Mouse (Mus musculus) midbrain, embryonic 11.5 days (tissue): ENCODE measurements around the gene Ttn. TPM values are rescaled to one million over a fixed set of nuclear protein-coding genes. Genes with fewer than 3 reads are reported as not detected.
A peak's percentile ranks its signal among the peaks of the same experiment; 100 is the strongest.

ENCODE experiments used
- ATAC-seq: fragments of 200-750 bp; cut with Nextera tagmentation; 2 replicates; pipeline ENCODE4 v1.8.0; 2017; ENCODE audit warnings: moderate TSS enrichment, moderate library complexity; ENCODE audit not compliant: low FRiP score
- DNase-seq: peaks from one replicate; pipeline ENCODE4 v3.0.0; 2015; ENCODE audit warnings: low spot score; ENCODE audit errors: missing footprints
- H3K27ac ChIP-seq: fragments of 300-500 bp; sonication (generic); 2 replicates; pipeline ENCODE4 v1.5.1; 2014; ENCODE audit warnings: low read depth, low read length
- H3K27me3 ChIP-seq: fragments of 300-500 bp; sonication (generic); 2 replicates; pipeline ENCODE4 v1.6.1; 2014; ENCODE audit warnings: mild to moderate bottlenecking, low read length, moderate library complexity, mixed read lengths; ENCODE audit not compliant: control insufficient read depth, insufficient read depth
- H3K36me3 ChIP-seq: fragments of 300-500 bp; sonication (generic); 2 replicates; pipeline ENCODE4 v1.6.1; 2014; ENCODE audit warnings: mild to moderate bottlenecking, low read length, moderate library complexity, mixed read lengths; ENCODE audit not compliant: control insufficient read depth, insufficient read depth
- H3K4me1 ChIP-seq: fragments of 300-500 bp; sonication (generic); 2 replicates; pipeline ENCODE4 v1.6.1; 2014; ENCODE audit warnings: low read length; ENCODE audit not compliant: control insufficient read depth, insufficient read depth
- H3K4me2 ChIP-seq: fragments of 300-500 bp; sonication (generic); 2 replicates; pipeline ENCODE4 v1.6.1; 2014; ENCODE audit warnings: mild to moderate bottlenecking, moderate library complexity
- H3K4me3 ChIP-seq: fragments of 300-500 bp; sonication (generic); 2 replicates; pipeline ENCODE4 v1.5.1; 2014; ENCODE audit warnings: low read depth, low read length
- H3K9ac ChIP-seq: fragments of 300-500 bp; sonication (generic); 2 replicates; pipeline ENCODE4 v1.6.1; 2014; ENCODE audit warnings: low read length
- H3K9me3 ChIP-seq: fragments of 300-500 bp; sonication (generic); 2 replicates; pipeline ENCODE4 v1.6.1; 2016; ENCODE audit warnings: low read length; ENCODE audit not compliant: control insufficient read depth
- WGBS: fragments of 180-500 bp; shearing (Covaris S2); extraction: QIAGEN DNeasy Blood & Tissue Kit; methylation state at CpG from one replicate; pipeline ENCODE4 v1.1.7; 2014; 5-methylcytosine and 5-hydroxymethylcytosine counted together
- polyA plus RNA-seq: library from polyadenylated mRNA; unstranded; fragments of >200 nt; fragmentation: Nextera tagmentation; extraction: Ambion mirVana; gene quantifications from 2 replicates; pipeline ENCODE4 v1.2.1, GENCODE M21; 2014

Ttn gene
- polyA plus RNA-seq, 1 experiment from 2014 or later: 0.04 TPM

- 96% methylated on average over 4 of the region's 4 CpGs for WGBS
- ATAC-seq: no peak
Observed at GRCm38 (mm10) chr2:76987317-76987716, 5.0 kb upstream of the Ttn start.

GRCm38 (mm10) chr2:76984384-76984783 lies 2.0 kb upstream of the Ttn start:
- ATAC-seq (no peak), DNase-seq (peak; percentile 81)
- Histone ChIP-seq H3K9ac (no peak overlapping the region), H3K27me3 (no peaks in the 10 kb centered on the region), H3K4me3 (no peak overlapping the region), H3K9me3 (no peaks in the 10 kb centered on the region), H3K4me1 (0 out of 2 replicates have a peak, but pooled peaks cover 3% of the 10 kb centered on the region), H3K27ac (no peak overlapping the region), H3K36me3 (no peaks in the 10 kb centered on the region), H3K4me2 (no peak overlapping the region)
- 85% methylated on average over 5 of the region's 5 CpGs for WGBS

More at GRCm38 (mm10) chr2:76987317-76987716, 5.0 kb upstream of the Ttn start:
- H3K4me2 ChIP-seq: no peak overlapping the region
- DNase-seq: no peak
- no peak overlapping the region for H3K27ac ChIP-seq
- no peak overlapping the region for H3K9ac ChIP-seq
- 0 out of 2 replicates have a peak, but pooled peaks cover 3% of the 10 kb centered on the region for H3K4me1 ChIP-seq
- H3K27me3 ChIP-seq: no peaks in the 10 kb centered on the region
- H3K9me3 ChIP-seq: no peaks in the 10 kb centered on the region
- H3K36me3 ChIP-seq: no peaks in the 10 kb centered on the region
- no peak overlapping the region for H3K4me3 ChIP-seq

DNA sequence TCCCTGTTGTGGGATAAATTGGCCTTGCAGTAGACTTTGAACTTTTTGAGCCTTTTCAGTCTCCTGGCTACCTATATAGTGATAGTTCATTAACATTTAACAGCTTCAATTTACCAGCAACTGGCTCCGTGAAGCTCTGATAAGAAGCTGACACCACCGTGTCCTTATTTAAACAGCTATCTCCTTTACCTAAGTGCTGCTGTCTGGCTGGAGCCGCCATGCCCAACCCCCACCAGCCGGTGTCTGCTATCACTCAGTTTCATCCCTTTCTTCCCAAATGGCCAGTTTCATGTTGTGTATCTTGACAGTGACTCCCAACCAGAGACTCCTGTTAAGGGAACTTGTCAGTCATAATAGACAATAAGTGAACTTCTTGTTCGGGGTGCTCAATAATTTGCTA lies 1.3 kb upstream of the Ttn start:
- WGBS: 68% methylated on average over 5 of the region's 5 CpGs
- ATAC-seq: no peak
- no peaks in the 10 kb centered on the region for H3K9me3 ChIP-seq
- no peak for DNase-seq
- H3K4me1 ChIP-seq: 0 out of 2 replicates have a peak, but pooled peaks cover 3% of the 10 kb centered on the region
- no peak overlapping the region for H3K4me2 ChIP-seq
- no peak overlapping the region for H3K27ac ChIP-seq
- no peak overlapping the region for H3K9ac ChIP-seq
- H3K27me3 ChIP-seq: no peaks in the 10 kb centered on the region
- H3K4me3 ChIP-seq: no peak overlapping the region
- no peaks in the 10 kb centered on the region for H3K36me3 ChIP-seq

DNA sequence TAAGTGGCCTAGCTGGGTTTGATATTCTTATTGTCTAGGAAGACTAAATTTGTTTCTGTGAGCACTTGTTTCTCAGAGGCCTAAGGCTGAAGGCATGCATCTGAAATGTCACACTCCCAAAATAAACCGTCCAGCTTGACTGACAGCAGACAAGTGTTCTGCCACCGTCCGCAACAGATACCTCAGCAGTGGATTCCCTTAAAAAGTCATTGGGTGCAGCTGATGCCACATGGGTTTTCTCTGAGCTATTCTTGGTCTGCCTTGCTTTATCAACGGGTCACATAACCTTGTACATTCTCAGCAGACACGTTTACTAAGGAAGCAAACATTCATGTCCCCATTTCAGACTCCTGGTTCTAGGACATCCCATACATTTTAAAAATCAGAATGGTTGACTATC lies 630 bp downstream of the Ttn start:
- 0 out of 2 replicates have a peak, but pooled peaks cover 3% of the 10 kb centered on the region for H3K4me1 ChIP-seq
- no peaks in the 10 kb centered on the region for H3K9me3 ChIP-seq
- no peak overlapping the region for H3K9ac ChIP-seq
- no peaks in the 10 kb centered on the region for H3K36me3 ChIP-seq
- no peak overlapping the region for H3K4me2 ChIP-seq
- H3K27ac ChIP-seq: no peak overlapping the region
- ATAC-seq (no peak), DNase-seq (no peak)
- 77% methylated on average over 5 of the region's 5 CpGs for WGBS
- no peaks in the 10 kb centered on the region for H3K27me3 ChIP-seq
- no peak overlapping the region for H3K4me3 ChIP-seq

GRCm38 (mm10) chr2:76980146-76980545 lies 2.2 kb downstream of the Ttn start:
- no peak overlapping the region for H3K27ac ChIP-seq
- 50% methylated on average over 9 of the region's 9 CpGs for WGBS
- peak; percentile 91 for DNase-seq
- H3K9me3 ChIP-seq: no peaks in the 10 kb centered on the region
- H3K4me3 ChIP-seq: no peak overlapping the region
- no peaks in the 10 kb centered on the region for H3K27me3 ChIP-seq
- no peaks in the 10 kb centered on the region for H3K36me3 ChIP-seq
- 0 out of 2 replicates have a peak, but pooled peaks cover 3% of the 10 kb centered on the region for H3K4me1 ChIP-seq
- peak; percentile 48; the same call in 1 of the 2 replicates for ATAC-seq
- no peak overlapping the region for H3K9ac ChIP-seq
- no peak overlapping the region for H3K4me2 ChIP-seq

GRCm38 (mm10) chr2:76977650-76978049 lies 4.7 kb downstream of the Ttn start:
- Histone ChIP-seq H3K4me3 (no peak overlapping the region), H3K4me2 (no peak overlapping the region), H3K9me3 (no peaks in the 10 kb centered on the region), H3K27me3 (no peaks in the 10 kb centered on the region), H3K9ac (no peak overlapping the region), H3K27ac (no peak overlapping the region), H3K4me1 (no peaks in the 10 kb centered on the region), H3K36me3 (no peaks in the 10 kb centered on the region)
- ATAC-seq (no peak), DNase-seq (no peak)
- WGBS: 79% methylated on average over 6 of the region's 6 CpGs

- Histone ChIP-seq H3K27ac (no peak overlapping the region), H3K9ac (no peak overlapping the region), H3K4me3 (no peak overlapping the region), H3K9me3 (no peaks in the 10 kb centered on the region), H3K4me2 (no peak overlapping the region), H3K4me1 (no peaks in the 10 kb centered on the region), H3K36me3 (no peaks in the 10 kb centered on the region), H3K27me3 (no peaks in the 10 kb centered on the region)
- DNase-seq (no peak), ATAC-seq (no peak)
- WGBS: 58% methylated on average over 4 of the region's 4 CpGs
Observed at GRCm38 (mm10) chr2:76972051-76972450, 10.3 kb downstream of the Ttn start.

GRCm38 (mm10) chr2:76971069-76971468 lies 11.3 kb downstream of the Ttn start:
- H3K4me2 ChIP-seq: no peak overlapping the region
- H3K27ac ChIP-seq: no peak overlapping the region
- no peak for DNase-seq
- H3K9me3 ChIP-seq: no peaks in the 10 kb centered on the region
- no peaks in the 10 kb centered on the region for H3K4me1 ChIP-seq
- H3K36me3 ChIP-seq: no peaks in the 10 kb centered on the region
- WGBS: 66% methylated on average over 5 of the region's 5 CpGs
- H3K27me3 ChIP-seq: no peaks in the 10 kb centered on the region
- H3K9ac ChIP-seq: no peak overlapping the region
- ATAC-seq: peak; percentile 19; the same call in 1 of the 2 replicates
- no peak overlapping the region for H3K4me3 ChIP-seq

- Histone ChIP-seq H3K36me3 (no peaks in the 10 kb centered on the region), H3K9me3 (no peaks in the 10 kb centered on the region), H3K4me3 (no peak overlapping the region), H3K4me2 (no peak overlapping the region), H3K9ac (no peak overlapping the region), H3K4me1 (no peaks in the 10 kb centered on the region), H3K27ac (no peak overlapping the region), H3K27me3 (no peaks in the 10 kb centered on the region)
- ATAC-seq (no peak), DNase-seq (no peak)
- WGBS: 32% methylated on average over 4 of the region's 4 CpGs
Observed at GRCm38 (mm10) chr2:76970669-76971068, 11.7 kb downstream of the Ttn start.
